Mouse (Mus musculus): ENCODE measurements at regions not wholly inside any gene's neighbourhood (a gene's known extent, or its start where the extent isn't known, plus 50 kb on each side); places are given as distances from the start of the nearest gene placed in this dataset.
"Not testable (repeated sequence)": the region's sequence is repeated elsewhere in the genome, so short reads cannot be mapped to it uniquely, and the experiment has no call there.

DNA sequence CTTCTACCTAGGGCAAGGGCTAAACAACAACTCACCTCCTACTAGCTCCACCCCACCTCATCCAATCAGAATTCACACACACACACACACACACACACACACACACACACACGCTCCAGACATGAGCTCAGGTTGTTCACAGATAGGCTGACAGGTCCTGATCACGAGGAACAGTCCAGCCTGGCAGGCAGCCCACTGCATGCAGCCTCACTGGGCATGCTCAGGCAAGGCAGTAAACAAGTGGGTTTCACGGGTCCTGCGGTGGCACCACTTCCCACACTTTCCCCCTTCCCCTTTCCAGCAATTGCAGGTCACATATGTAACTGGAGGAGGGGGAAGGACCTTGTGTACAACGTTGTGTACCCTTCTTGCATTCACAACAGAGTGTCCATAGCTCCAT lies 63.5 kb upstream of the Anapc15-ps start:
- H3K27me3 ChIP-seq (ENCODE audit: control insufficient read depth, insufficient read depth, low read length); H3K27ac ChIP-seq (ENCODE audit: low read depth, low read length); ATAC-seq (ENCODE audit: low FRiP score, low TSS enrichment); H3K9me3 ChIP-seq (ENCODE audit: control insufficient read depth, low read length); H3K4me1 ChIP-seq (ENCODE audit: control insufficient read depth, insufficient read depth, low read length); H3K9ac ChIP-seq (ENCODE audit: low read depth, low read length); H3K36me3 ChIP-seq (ENCODE audit: control insufficient read depth, insufficient read depth, low read length); H3K4me3 ChIP-seq (ENCODE audit: low read length); H3K4me2 ChIP-seq (replicated peaks; ENCODE audit: low read depth, low read length): not testable (repeated sequence)
- 88% methylated on average over 5 of the region's 5 CpGs for WGBS

DNA sequence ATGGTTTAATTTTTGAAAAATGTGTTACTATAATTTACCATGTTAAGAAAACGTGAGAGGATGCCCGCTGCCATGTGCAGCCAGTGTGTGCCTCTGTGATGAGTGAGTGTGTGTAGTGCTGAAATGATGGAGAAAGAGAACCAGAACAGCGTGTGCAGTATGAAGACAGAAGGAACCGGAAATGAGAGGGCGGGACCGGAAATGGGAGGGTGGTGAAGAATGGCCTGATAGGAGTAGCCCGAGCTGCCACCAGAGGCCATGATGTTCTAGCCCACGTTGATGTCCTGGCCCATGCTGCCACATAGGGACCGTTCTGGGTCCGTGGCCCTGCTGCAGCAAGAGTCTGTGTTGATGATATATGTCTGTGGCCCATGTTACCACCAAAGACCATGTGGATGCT lies 57.8 kb upstream of the Anapc15-ps start:
- Histone ChIP-seq H3K4me3 (ENCODE audit: low read length) (no peak overlapping the region), H3K9me3 (ENCODE audit: control insufficient read depth, low read length) (no peaks in the 10 kb centered on the region), H3K4me1 (ENCODE audit: control insufficient read depth, insufficient read depth, low read length) (peaks cover 3% of the 10 kb centered on the region; the same call in 1 of the 2 replicates), H3K27me3 (ENCODE audit: control insufficient read depth, insufficient read depth, low read length) (no peaks in the 10 kb centered on the region), H3K9ac (ENCODE audit: low read depth, low read length) (no peak overlapping the region), H3K36me3 (ENCODE audit: control insufficient read depth, insufficient read depth, low read length) (no peaks in the 10 kb centered on the region), H3K27ac (ENCODE audit: low read depth, low read length) (no peak overlapping the region), H3K4me2 (replicated peaks; ENCODE audit: low read depth, low read length) (no peak overlapping the region)
- 93% methylated on average over 10 of the region's 10 CpGs for WGBS
- no peak for ATAC-seq (ENCODE audit: low FRiP score, low TSS enrichment)

- WGBS = 8% methylated on average over 9 of the region's 9 CpGs
- Histone ChIP-seq H3K27me3 (ENCODE audit: control insufficient read depth, insufficient read depth, low read length) (no peaks in the 10 kb centered on the region), H3K4me1 (ENCODE audit: control insufficient read depth, insufficient read depth, low read length) (peaks cover 3% of the 10 kb centered on the region; the same call in 1 of the 2 replicates), H3K4me2 (replicated peaks; ENCODE audit: low read depth, low read length) (no peak overlapping the region), H3K9ac (ENCODE audit: low read depth, low read length) (no peak overlapping the region), H3K27ac (ENCODE audit: low read depth, low read length) (no peak overlapping the region), H3K9me3 (ENCODE audit: control insufficient read depth, low read length) (no peaks in the 10 kb centered on the region), H3K4me3 (ENCODE audit: low read length) (no peak overlapping the region), H3K36me3 (ENCODE audit: control insufficient read depth, insufficient read depth, low read length) (no peaks in the 10 kb centered on the region)
- ATAC-seq (ENCODE audit: low FRiP score, low TSS enrichment) = peak; percentile 90
Observed at GRCm38 (mm10) chr10:95729890-95730289, 56.6 kb upstream of the Anapc15-ps start.

DNA sequence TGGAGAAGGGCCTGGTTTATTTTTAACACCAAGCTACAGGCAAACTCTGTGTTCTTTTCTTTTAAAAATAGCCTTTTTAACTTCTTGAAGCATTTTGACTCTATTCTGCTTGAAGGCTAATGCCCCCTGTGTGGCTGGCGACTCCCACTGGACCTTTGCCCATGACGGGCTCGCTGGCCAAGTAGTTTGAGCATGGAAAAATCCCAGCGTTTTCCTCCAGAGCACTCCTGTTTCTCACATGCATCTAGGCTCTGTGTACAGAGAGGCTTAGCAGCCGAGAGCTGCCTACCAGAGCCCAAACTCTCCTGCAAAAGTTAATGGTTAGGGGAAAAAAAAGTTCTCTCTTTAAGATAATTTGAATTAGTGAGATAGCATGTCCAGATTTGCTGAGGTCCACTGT lies 52.7 kb upstream of the Anapc15-ps start:
- 40% methylated on average over 5 of the region's 5 CpGs for WGBS
- peak overlapping the region; percentile 82 for H3K27ac ChIP-seq (ENCODE audit: low read depth, low read length)
- no peaks in the 10 kb centered on the region for H3K9me3 ChIP-seq (ENCODE audit: control insufficient read depth, low read length)
- no peaks in the 10 kb centered on the region for H3K36me3 ChIP-seq (ENCODE audit: control insufficient read depth, insufficient read depth, low read length)
- no peak overlapping the region for H3K4me2 ChIP-seq (replicated peaks; ENCODE audit: low read depth, low read length)
- H3K4me1 ChIP-seq (ENCODE audit: control insufficient read depth, insufficient read depth, low read length) = peaks cover 3% of the 10 kb centered on the region; the same call in 1 of the 2 replicates
- H3K27me3 ChIP-seq (ENCODE audit: control insufficient read depth, insufficient read depth, low read length) = no peaks in the 10 kb centered on the region
- H3K9ac ChIP-seq (ENCODE audit: low read depth, low read length) = no peak overlapping the region
- ATAC-seq (ENCODE audit: low FRiP score, low TSS enrichment) = peak; percentile 51; the same call in 1 of the 2 replicates
- H3K4me3 ChIP-seq (ENCODE audit: low read length) = no peak overlapping the region

GRCm38 (mm10) chr10:95725349-95725748 lies 52.1 kb upstream of the Anapc15-ps start:
- ATAC-seq (ENCODE audit: low FRiP score, low TSS enrichment) = no peak
- WGBS = 81% methylated on average over 5 of the region's 5 CpGs
- no peak overlapping the region for H3K9ac ChIP-seq (ENCODE audit: low read depth, low read length)
- H3K27me3 ChIP-seq (ENCODE audit: control insufficient read depth, insufficient read depth, low read length) = no peaks in the 10 kb centered on the region
- peaks cover 3% of the 10 kb centered on the region; the same call in 1 of the 2 replicates for H3K4me1 ChIP-seq (ENCODE audit: control insufficient read depth, insufficient read depth, low read length)
- H3K4me3 ChIP-seq (ENCODE audit: low read length) = no peak overlapping the region
- H3K4me2 ChIP-seq (replicated peaks; ENCODE audit: low read depth, low read length) = no peak overlapping the region
- no peaks in the 10 kb centered on the region for H3K36me3 ChIP-seq (ENCODE audit: control insufficient read depth, insufficient read depth, low read length)
- H3K9me3 ChIP-seq (ENCODE audit: control insufficient read depth, low read length) = no peaks in the 10 kb centered on the region
- peak overlapping the region; percentile 82; the same call in 1 of the 2 replicates for H3K27ac ChIP-seq (ENCODE audit: low read depth, low read length)
